Mouse (Mus musculus): ENCODE data around the gene Cog4. TPM values are rescaled to one million over a fixed set of nuclear protein-coding genes. Genes with fewer than 3 reads are reported as not detected.

Gene Cog4
- polyA plus RNA-seq, 1 experiment from 2014 or later = 77.1 TPM

Other genes with a start within 250 kb of the Cog4 start
- gene Vac14, start 228.0 kb upstream of the Cog4 start, polyA plus RNA-seq (2015; fragmentation: Nextera tagmentation; extraction: Ambion mirVana) = 22.2 and 23.3 TPM in 2 replicates
- 8.3 and 8.4 TPM in 2 replicates for gene Mtss1l, start 125.1 kb upstream of the Cog4 start, polyA plus RNA-seq (2015; fragmentation: Nextera tagmentation; extraction: Ambion mirVana)
- 1.8 and 2.0 TPM in 2 replicates for gene Il34, start 40.7 kb upstream of the Cog4 start, polyA plus RNA-seq (2015; fragmentation: Nextera tagmentation; extraction: Ambion mirVana)
- 161 and 167 TPM in 2 replicates for gene Sf3b3, start 187 bp downstream of the Cog4 start, polyA plus RNA-seq (2015; fragmentation: Nextera tagmentation; extraction: Ambion mirVana)
- 12.0 and 13.3 TPM in 2 replicates for gene Fuk, start 55.9 kb downstream of the Cog4 start, polyA plus RNA-seq (2015; fragmentation: Nextera tagmentation; extraction: Ambion mirVana)
- 25.2 and 27.4 TPM in 2 replicates for gene St3gal2, start 73.3 kb downstream of the Cog4 start, polyA plus RNA-seq (2015; fragmentation: Nextera tagmentation; extraction: Ambion mirVana)
- 14.5 and 15.5 TPM in 2 replicates for gene Ddx19a, start 151.2 kb downstream of the Cog4 start, polyA plus RNA-seq (2015; fragmentation: Nextera tagmentation; extraction: Ambion mirVana)
- gene Ddx19b, start 185.2 kb downstream of the Cog4 start, polyA plus RNA-seq (2015; fragmentation: Nextera tagmentation; extraction: Ambion mirVana) = 5.8 and 6.0 TPM in 2 replicates
- gene Aars, start 186.5 kb downstream of the Cog4 start, polyA plus RNA-seq (2015; fragmentation: Nextera tagmentation; extraction: Ambion mirVana) = 60.8 and 61.4 TPM in 2 replicates
- gene Exosc6, start 209.7 kb downstream of the Cog4 start, polyA plus RNA-seq (2015; fragmentation: Nextera tagmentation; extraction: Ambion mirVana) = 24.0 and 24.3 TPM in 2 replicates
- 71.2 and 75.0 TPM in 2 replicates for gene Clec18a, start 245.8 kb downstream of the Cog4 start, polyA plus RNA-seq (2015; fragmentation: Nextera tagmentation; extraction: Ambion mirVana)
- 10.8 and 10.9 TPM in 2 replicates for gene Pdpr, start 248.0 kb downstream of the Cog4 start, polyA plus RNA-seq (2015; fragmentation: Nextera tagmentation; extraction: Ambion mirVana)

Data from kidney, embryonic 15.5 days (tissue).